Mouse (Mus musculus): ENCODE results near the gene Asic2.
A peak's percentile ranks its signal among the peaks of the same experiment; 100 is the strongest.

Gene Asic2

DNA sequence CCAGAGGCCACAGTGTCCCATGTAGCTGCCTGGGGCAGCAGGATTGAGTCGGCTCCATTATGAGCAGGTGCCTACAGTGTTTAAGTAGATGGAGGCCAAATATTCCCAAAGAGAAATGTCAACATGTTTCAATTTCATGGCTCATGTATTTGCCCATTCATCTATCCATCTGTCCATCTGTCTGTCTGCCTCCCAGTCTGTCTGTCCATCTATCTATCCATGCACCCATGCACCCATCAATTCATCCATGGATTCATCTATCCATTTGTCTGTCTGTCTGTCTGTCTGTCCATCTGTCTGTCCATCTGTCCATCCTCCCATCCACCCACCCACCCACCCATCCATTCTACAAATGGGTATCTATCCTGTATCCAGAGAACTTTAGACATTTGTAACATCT, 861.3 kb downstream of the Asic2 start:
- no peak for DNase-seq (ENCODE audit: low spot score)

DNA sequence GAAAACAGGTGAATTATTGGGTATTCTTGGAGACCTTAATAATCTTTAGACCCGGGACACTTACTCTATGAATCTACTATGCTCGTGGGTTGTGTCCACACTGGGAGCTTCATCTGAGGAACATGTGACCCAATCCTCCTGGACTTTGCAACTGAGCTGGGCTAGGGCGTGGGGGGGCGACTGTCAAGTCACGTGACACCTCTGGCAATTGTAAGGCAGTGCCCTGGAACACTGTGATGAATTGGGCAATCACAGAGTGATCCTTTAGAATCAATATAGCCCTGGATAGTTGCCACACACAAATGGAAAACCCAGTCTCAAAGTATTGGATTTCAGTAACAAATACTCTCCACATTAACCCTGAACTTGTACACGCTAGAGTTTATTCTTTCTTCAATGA, 867.4 kb downstream of the Asic2 start:
- DNase-seq (ENCODE audit: low spot score), result no peak

DNA sequence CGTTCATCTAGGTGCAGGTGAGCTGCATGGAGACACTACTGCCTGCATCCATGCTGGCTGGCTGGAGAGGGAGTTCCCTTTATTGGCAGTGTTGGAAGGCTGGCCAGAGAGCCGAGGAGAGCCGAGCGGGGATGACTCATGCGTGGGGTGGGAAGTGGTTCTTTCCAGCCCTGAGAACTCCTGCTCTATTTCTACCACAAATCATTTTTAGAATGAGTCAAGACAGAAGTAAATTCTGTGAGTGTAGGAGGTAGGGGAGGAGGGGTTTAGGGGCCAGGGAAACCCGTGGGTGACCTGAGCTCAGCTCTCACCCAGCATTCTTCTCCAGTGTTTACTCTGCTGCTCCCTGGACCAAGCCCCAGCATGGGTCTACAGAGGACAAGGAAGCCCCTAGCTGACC, 872.2 kb downstream of the Asic2 start:
- DNase-seq (ENCODE audit: low spot score), result peak; percentile 64

DNA sequence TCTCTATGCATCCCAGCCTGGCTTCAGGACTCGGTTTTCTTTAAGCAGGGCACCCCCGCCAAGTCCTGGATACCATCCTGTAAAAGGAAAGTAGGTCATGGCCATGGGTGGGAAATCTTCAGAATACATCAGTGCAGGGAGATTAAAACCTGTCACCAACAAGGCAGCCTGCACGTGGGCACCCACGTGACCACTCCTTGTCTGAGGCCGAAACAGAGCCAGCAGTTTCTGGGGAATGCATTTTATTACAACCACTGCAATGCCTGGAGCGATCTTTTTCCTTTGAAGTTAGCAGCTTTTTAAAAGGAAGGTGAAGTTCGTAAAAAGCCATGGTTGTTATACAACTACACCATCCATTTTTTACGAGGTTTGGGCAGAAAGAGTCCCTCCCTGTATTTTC, 873.7 kb downstream of the Asic2 start:
- DNase-seq (ENCODE audit: low spot score), result peak; percentile 5

DNA sequence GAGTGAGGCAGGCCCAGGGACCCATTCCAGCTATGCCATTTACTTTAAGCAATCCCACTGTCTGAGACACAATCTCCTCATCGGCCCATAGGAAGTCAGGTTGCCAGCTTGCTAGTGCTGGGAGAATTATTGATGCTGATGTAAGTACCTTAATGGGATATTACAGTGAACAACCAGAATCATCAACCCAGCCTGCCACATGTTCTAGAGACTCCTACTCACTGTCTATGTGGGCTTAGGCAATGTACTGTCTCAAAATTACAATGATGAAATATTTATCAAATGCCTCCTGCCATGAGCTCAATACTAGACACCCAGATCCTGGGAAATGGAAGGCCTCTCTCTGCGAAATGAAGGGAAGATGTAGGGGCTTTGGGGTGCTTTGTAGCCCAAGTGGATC, 876.1 kb downstream of the Asic2 start:
- DNase-seq (ENCODE audit: low spot score), result no peak

DNA sequence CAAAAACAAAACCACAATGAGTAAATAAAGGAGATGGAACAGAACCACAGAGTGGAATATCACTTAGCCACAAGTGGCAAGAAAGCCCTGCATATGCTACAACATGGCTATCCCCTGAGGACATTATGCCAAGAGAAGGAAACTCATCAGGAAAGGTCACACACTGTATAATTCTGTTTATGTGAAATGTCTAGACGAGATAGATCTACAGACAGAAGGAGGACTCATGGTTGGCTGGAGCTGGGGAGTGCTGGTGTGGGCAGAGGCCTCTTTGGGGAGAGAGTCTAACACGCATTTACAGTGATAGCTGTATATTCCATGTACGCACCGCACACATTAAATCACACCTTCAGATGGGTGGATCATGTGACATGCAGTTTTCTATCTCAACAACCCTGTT, 884.4 kb downstream of the Asic2 start:
- DNase-seq (ENCODE audit: low spot score), result no peak

DNA sequence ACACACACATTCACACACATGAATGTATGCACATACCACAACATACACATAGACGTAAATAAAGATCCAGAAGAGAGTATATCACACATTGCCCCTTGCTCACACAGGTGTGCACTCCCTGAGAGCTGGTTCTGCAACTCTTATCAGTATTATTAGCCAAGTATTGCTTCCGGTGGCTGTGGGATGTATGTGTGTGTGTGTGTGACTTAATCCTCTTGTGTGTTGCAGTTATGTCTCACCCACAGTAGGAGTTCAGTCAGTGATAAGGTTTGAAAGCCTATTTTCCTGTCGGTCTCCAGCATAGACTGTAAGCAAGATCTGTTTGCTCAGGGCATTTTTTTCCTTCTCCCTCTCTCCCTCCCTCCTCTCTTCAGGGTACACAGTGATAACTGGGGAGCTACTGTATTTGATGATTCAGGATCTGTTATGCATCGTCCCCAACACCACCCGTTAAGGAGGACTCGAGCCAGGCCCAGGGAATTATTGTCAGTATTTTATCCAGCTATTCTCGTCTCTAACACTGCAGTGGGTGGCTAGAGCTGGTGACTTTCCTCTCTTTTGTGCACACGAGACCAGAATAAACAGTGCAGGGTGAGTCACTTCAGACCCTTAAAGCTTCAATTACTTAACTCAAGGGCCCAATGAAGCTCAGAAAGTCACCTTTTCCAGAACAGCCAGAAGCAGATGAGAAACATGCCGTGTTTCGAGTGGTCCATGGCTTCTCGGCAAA, 888.0 kb downstream of the Asic2 start:
- no peak for DNase-seq (ENCODE audit: low spot score)

DNA sequence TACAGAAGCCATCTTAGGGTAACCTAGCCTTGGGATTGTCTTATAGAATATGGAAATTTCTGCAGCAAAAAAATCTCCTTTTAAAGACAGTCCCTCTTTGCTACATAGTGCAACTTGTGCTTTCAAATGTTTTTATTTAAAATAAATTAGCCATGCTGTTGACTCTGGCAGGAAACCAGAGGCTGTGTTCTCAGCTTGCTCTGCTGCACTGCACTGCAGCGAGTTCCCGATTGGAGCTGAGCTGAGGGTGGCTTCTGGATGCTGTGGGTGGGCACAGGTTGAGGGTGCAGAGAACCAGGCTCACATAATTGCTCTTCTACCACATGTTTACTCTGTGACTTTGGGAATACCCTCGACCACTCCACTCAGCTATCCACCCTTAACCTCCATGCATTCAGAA, 889.0 kb downstream of the Asic2 start:
- no peak for DNase-seq (ENCODE audit: low spot score)

DNA sequence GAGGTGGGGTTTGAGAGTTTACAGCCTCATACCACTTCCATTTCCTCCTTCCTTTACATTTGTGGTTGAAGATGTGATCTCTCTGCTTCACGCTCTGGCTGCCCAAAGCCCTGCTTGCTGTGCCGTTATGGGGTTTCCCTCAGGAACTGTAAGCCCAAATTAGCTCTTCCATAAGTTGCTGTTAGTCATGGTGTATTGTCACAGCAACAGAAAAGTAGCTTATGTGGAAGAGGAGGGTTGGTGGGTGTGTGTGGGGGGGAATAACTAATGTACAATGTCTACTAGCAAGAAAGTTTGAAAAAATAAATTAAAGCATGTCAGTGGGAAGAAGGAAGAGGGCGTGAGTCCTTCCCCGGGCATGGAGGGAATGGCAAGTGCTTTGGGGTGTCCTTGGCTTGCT, 896.4 kb downstream of the Asic2 start:
- no peak for DNase-seq (ENCODE audit: low spot score)

DNA sequence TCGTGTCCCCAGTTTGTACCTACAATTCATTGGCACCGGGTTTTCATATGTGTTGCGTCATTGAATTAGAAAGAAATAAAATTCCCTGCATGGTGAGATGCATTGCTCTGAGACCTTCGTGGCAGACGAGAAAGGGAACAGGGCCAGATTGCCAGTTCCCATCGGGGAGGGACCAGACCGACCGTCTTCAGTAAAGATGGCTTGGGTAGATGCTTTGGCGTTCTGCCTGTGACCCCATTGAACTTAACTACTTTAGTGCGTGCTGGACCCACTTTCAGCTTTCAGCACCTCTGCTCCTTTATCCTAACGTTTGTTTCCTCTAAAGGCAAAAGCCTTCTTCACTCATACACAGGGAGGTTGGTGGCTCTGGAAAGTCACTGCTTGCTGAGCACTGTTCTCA, 902.9 kb downstream of the Asic2 start:
- no peak for DNase-seq (ENCODE audit: low spot score)

DNA sequence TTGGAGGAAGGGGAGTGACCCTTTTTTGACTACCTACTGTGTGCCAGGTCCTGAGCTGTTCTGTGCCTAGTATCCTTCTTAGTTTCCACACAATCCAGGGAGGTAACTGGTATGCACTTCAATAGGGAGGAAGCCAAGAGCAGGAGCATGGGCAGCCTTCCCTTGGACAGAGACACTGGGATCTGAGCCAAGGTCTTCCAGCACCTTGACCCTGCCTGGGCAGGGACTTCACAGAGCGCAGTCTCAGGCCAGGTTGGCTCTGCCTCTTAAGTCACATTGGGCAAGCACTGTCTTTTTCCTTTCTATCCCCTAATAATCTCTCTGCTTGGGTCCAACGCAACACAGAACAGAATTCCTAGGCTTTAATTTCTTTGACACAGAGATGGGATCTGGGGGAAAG, 904.3 kb downstream of the Asic2 start:
- peak; percentile 12 for DNase-seq (ENCODE audit: low spot score)

DNA sequence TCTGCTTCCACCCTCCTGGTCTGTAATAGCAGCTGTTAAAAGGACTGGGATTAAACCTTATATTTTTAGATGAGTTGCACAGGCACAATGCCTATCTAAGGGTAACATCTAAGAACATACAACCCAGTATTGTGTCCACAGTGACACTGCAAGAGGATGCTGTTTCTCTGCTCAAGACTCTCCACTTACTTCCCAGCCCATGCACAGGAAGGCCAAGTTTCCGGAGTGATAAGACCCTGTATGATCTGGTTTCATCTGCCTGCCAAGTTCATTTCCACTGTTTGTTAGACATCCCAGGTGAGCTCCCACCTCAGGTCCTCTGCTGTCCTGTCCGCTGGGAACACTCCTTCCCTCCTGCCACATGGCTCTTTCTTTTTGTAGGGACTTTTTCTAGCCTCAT, 908.2 kb downstream of the Asic2 start:
- no peak for DNase-seq (ENCODE audit: low spot score)

DNA sequence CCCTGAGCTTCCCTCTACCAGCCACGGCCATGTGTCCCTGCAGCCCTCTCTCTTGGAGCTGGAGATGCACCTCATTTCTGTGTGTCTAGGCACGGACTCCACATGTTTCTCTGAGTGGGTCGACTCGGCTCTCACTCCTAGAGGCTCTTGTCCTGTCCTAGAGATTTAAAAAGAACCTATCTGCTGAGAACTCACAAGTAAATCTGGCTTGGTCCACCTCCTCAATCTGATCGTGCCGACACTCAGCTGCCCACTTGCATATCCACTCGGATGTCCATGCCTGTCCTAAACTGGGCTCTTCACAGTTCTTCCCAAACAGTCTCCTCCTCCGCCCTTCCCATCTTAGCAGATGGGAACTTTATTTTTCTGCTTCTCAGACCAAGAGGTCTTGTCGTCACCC, 908.7 kb downstream of the Asic2 start:
- DNase-seq (ENCODE audit: low spot score), result no peak

DNA sequence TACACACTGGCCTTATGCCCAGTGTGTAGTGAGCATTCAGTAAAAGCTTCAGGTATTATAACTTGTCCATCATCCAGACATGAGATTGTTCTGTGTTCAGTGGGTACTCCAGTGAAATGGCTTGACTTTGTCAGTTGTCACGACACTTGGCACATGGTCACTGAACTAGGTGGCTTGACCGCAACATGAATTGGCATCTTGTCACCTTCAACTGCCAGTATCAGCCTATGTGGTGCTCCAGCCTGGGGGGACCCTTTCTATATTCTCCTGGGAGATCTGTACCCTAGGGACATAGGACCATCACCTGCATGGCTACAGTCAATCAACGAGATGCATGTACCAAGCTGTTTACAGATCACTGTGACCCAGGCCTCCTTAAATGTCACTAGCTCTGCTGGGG, 910.8 kb downstream of the Asic2 start:
- no peak for DNase-seq (ENCODE audit: low spot score)

DNA sequence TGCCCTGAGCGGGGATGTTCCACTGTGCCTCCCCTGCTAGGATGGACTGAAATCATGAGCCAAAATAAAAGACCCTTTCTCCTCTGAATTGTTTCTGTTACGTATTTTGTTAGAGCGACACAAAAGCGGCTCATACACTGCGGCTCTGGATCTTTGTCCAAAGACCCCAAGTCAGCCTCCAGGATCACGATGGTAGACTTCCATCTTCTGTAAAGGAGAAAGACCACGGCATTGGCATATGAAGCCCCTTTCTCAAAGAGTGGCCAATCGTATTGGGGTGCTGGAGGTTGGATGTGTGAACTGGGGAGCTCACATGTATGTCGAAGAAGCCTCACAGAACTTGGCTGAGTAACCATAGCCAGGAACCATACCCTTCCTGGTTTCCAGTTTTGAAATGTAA, 911.5 kb downstream of the Asic2 start:
- no peak for DNase-seq (ENCODE audit: low spot score)

DNA sequence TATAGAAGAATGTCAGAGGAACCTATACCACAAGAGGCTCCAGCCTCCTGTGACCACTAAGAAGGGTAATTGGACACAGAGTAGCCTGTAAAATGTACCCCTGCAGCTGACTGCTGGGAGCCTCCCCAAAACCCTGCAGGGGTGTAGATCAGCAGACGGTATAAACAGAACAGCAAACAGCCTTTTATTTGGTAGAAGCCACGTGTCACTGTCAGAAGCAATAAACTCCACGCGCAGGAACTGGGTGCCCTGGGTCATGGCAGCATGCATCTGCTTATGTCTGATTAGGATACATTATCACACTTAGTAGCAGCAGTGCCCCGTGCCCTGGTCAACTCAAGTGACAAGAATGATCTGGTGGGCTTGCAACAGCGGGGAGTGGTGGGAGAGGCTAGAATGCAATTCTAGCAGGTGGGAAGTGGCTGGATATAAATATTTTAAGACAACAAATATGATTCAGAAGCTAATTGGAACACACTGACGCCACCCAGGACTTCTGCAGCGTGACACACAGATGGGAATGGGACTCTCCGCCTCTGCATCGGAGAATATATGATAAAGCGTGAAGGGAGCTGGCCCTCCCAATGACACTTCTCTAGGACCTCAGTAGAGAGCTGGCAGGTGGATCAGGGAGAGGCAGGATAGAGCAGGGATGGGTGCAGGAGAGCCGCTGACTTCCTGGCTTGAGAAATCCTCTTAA, 912.7 kb downstream of the Asic2 start:
- no peak for DNase-seq (ENCODE audit: low spot score)

DNA sequence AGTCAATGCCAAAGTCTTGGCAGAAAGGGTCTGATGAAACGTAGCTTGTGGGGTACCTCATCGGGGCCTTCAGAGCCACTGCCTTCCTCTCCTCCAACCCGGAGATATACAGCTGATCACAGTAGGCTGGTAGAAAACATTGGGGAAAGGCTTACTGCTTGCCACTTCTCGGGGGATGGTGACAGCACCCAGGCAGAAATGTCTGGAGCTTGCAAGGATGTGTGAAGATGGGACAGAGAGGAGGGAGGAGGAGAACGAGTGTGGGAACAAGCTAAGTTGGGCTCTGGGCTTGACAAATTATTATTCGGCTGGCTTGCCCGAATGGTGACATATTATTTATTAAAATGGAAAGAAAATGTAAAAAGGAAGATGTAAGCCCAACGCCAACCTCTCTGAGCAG, 914.4 kb downstream of the Asic2 start:
- DNase-seq (ENCODE audit: low spot score), result no peak

DNA sequence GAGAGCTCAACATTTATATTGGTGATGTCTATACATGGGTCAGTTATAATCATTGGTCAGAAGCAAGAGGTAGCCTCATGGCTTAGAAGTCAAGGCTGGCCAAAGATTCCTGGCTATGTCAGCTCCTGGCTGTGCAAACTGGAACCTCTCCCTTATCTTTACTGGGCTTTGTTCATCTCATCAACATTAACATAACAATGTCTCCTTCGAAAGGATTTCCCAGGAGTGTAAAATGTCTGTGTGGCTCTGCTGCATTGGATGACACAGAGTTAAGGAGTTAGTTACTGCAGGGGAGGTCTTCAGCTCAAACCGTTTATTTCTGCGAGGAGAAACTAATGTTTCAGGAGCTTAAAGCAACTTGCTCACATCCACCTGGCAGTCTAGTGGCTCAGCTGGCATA, 926.6 kb downstream of the Asic2 start:
- DNase-seq (ENCODE audit: low spot score), result no peak

DNA sequence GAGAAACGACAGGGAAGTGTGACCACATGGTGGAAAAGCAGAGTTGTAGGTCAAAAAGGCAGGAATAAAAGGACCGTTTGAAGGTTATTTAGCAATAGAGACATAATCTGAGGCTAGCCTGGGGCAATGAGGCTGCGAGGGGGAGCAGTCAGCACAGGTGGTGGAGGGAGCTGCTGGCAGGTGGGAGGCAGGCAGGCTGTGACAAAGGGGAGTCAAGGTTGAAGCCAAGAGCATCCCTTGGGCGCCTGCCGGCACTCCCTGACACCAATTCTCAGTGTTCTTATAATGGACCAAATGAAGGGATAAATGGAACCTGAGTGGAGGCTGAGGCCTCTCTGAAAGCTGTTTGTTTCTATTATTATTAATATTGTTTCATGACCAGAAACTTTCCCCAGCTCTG, 928.3 kb downstream of the Asic2 start:
- no peak for DNase-seq (ENCODE audit: low spot score)

DNA sequence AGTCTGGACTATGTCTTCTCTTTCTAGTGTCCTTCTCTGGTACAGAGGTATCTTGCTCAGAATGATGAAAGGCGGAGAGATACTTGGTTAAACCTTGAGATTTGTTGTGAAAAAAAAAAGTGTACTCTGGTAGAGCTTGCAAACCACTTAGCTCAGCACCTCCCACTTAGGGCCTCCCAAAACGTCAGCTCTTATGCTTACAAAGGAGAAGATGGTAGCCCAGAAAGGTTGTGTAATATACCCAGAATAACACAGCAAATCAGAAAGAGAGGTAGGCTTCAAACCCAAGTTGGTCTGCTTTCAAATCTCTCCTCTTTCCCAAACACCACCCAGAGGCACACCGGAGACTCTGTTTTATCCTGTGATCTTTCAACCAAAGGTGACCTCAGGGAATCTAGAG, 936.1 kb downstream of the Asic2 start:
- DNase-seq (ENCODE audit: low spot score), result no peak

DNA sequence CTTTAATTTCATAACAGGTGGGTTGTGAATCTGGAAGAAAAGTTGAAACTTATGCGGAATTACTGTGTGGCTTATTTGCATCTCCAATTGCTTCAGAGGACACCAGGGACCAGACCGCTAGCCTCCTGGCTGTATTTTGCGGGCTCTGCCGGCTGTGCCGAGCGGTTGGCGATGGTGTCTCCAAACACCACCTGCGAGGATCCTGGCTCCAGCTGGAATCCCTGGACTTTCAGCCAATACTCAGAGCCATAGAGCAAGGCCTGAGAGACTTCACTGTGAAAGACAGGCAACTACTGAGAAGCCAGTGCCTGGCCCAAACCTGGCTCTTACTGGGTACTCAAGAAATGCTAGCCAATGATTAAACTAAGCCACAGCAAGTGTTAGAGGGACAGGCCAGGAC, 953.5 kb downstream of the Asic2 start:
- DNase-seq (ENCODE audit: low spot score), result no peak

DNA sequence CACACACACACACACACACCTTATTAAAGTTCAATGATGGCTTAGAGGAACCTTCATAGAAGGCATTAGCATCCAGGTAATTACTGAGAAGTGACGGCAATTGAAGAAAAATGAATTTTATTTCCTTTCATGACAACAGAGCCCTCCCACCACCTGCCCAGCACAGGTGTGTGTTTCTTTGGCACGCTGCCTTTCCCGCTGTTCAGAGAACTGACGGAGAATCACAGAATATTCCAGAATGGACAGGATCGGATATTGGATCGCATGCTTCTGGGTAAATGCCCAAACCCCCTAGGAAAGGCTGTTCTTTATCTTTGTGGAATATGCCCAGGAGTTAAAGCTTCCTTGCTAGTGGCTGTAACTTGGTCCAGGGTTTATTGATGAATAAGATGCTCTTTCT, 954.8 kb downstream of the Asic2 start:
- no peak for DNase-seq (ENCODE audit: low spot score)

DNA sequence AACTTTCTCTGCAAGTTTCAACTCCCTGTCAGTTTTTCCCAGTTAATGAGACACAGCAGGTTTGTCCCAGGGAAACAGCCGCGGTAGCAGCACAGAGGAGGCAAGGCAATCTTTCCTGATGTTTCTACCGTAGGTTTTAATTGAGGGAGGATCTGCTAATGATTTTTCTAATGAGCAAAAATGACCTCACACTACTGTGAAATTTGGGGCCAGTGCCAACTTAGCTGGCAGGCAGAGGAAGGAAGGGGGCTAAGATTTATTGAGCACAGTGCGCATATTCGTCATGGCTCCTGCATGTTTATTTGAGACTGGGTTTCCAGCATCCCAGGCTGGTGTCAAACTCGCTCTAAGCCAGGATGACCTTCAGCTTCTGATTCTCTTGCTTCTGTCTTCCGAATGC, 957.5 kb downstream of the Asic2 start:
- DNase-seq (ENCODE audit: low spot score), result no peak

DNA sequence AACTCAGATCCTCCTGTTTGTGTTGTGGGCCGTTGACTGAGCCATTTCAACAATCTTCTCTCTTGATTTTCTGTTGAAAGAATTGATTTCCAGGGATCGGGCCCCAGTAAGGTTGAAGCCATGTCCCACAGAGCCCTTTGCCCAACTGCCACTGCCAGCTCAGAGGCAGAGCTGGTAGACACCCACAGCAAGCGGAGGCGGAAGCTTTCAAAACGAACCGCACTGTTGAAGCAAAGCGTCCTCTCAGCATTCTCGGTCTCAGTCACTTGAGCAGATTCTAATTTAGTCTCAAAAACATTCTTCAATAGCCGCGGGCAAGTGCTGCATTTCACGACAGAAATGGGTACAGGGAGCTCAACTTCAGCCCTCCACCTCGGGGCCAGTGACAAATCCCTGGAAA, 958.9 kb downstream of the Asic2 start:
- no peak for DNase-seq (ENCODE audit: low spot score)
